Mouse (Mus musculus) cerebellum, adult 2 months (tissue): Measurements from ENCODE around the gene Usp22. TPM values are rescaled to one million over a fixed set of nuclear protein-coding genes. Genes with fewer than 3 reads are reported as not detected.
A peak's percentile ranks its signal among the peaks of the same experiment; 100 is the strongest.

Experiments
- DNase-seq, 2 experiments: peaks; one replicate each; pipeline ENCODE4 v3.0.0; 2021
- H3K27ac ChIP-seq: fragments of 200-500 bp; 2 replicates; pipeline ENCODE4 v1.5.1; 2012; ENCODE audit warnings: low read length, control low read depth, inconsistent platforms; ENCODE audit not compliant: insufficient read depth
- H3K27me3 ChIP-seq: fragments of 200-500 bp; 2 replicates; pipeline ENCODE4 v1.6.1; 2012; ENCODE audit warnings: inconsistent platforms, mild to moderate bottlenecking, low read length, moderate library complexity; ENCODE audit not compliant: control insufficient read depth, insufficient read depth
- H3K4me1 ChIP-seq: fragments of 200-500 bp; 2 replicates; pipeline ENCODE4 v1.6.1; 2011; ENCODE audit warnings: low read length; ENCODE audit not compliant: control insufficient read depth, insufficient read depth
- H3K4me3 ChIP-seq: fragments of 200-500 bp; replicated peaks from 2 replicates; pipeline ENCODE3; 2011; ENCODE audit warnings: mild to moderate bottlenecking, low read depth, low read length, control low read depth; ENCODE audit not compliant: insufficient read depth
- CTCF ChIP-seq: fragments of 200-500 bp; IDR thresholded peaks from 2 replicates; pipeline ENCODE4 v1.5.1; 2011; ENCODE audit warnings: low read depth, mild to moderate bottlenecking, control low read depth, low read length, moderate library complexity, borderline replicate concordance; ENCODE audit not compliant: insufficient read depth
- POLR2A ChIP-seq: fragments of 200-500 bp; IDR thresholded peaks from 2 replicates; pipeline ENCODE4 v1.6.1; 2011; ENCODE audit warnings: low read length, control low read depth, borderline replicate concordance; ENCODE audit not compliant: insufficient read depth
- WGBS: fragments of 180-500 bp; shearing (Covaris S2); methylation state at CpG from one replicate; pipeline ENCODE4 v1.1.7; 2018; 5-methylcytosine and 5-hydroxymethylcytosine counted together
- polyA plus RNA-seq: library from polyadenylated mRNA; depleted of rRNA; stranded (reverse); fragments of >200 nt; gene quantifications from 2 replicates; pipeline ENCODE4 v1.2.3, GENCODE M21; 2012

Usp22 gene
- polyA plus RNA-seq, 1 experiment: 142 TPM

DNA sequence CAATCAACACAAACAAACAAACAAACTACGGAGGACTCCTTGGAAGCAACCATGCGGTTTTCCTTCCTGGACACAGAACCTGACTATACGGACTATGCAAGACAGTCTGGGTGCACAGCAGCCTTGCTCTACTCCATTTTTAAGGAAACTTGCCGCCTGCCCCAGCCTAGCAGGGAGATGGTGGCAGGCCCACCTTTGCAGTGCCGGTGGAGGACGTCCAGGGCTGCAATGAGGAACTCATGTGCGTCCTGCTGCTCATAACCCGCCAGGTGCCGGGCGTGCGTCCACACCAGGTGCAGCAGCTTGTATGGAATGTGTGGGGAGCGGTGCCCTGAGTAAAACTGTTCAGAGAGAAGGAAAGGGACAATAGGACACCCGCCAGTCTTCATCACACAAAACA, 13.7 kb downstream of the Usp22 start:
- WGBS: 69% methylated on average over 13 of the region's 13 CpGs
- no peak overlapping the region for H3K4me3 ChIP-seq
- TF ChIP-seq CTCF (no peak), POLR2A (no peak)
- H3K4me1 ChIP-seq: peaks cover 31% of the 10 kb centered on the region
- no peak for DNase-seq
- no peaks in the 10 kb centered on the region for H3K27me3 ChIP-seq
- H3K27ac ChIP-seq: no peak overlapping the region

DNA sequence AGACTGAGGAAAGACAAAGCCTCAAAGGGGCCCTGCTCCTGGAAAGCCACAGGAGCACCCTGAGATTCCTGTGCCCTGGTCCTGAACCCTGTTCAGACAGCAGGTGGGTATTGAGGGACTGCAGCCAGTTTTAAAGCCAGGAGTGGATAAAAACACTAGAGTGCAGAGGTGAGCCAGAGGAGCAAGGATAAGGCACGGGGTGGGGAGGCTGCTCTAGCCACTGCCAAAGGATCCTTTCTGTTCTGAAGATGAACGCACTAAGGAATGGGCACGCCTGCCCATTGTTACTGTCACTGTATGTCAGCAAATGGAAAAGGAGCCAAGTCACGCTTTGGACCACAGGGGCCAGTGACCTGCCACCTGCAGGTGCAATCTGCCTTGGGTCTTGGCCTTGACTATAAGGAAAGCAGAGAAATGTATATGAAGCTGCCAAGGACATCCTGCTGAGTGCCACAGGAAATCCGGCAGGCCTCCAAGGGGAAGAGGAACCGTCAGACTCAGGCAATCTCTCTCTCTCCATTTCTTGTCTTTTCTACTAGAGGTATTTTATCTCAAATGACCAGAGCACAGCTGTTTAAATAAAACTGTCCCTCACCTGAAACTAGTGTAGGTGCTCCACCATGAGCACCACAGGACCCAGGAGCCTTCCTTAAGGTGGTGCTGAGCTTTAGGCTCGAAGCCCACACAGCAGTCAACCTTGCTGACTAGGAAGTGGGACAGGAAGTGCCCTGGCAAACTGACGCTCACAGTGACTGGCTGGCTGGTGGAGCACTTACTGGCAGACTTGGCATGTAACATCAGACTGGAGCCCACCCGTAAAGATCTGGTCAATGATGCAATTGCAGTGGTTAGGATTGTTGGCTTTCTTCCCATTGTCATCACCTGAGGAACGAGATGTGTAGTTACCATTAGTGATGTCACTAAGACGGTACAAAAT, 14.8 kb downstream of the Usp22 start:
- TF ChIP-seq CTCF: no peak
- no peak for TF ChIP-seq POLR2A
- WGBS: 5% methylated on average over 11 of the region's 11 CpGs
- H3K4me1 ChIP-seq: peaks cover 31% of the 10 kb centered on the region
- H3K27ac ChIP-seq: peak overlapping the region; percentile 32
- H3K4me3 ChIP-seq: no peak overlapping the region
- no peaks in the 10 kb centered on the region for H3K27me3 ChIP-seq
- DNase-seq: peak; percentile 80 to 92

DNA sequence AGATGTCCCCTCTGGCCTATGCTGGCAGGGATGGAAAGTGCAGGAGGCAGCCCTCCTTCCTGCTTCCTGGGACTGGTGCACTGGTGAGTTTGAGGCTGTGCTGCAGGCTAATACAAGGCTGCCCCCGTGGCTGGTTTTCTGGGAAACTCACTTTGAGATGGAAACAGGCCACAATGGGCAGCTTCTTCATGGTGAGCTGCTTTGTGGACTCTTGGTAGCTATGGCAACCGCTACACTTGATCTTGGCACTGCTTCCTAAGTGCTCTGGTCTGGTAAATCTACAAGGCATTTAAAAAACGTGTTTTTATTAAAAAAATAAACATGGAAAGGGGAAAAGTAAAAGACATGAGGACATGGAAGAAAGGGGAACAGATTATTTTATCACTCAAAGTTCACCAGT, 16.7 kb downstream of the Usp22 start:
- DNase-seq: no peak
- WGBS: 29% methylated on average over 3 of the region's 3 CpGs
- Histone ChIP-seq H3K27me3 (no peaks in the 10 kb centered on the region), H3K4me1 (peaks cover 31% of the 10 kb centered on the region), H3K4me3 (no peak overlapping the region), H3K27ac (no peak overlapping the region)
- TF ChIP-seq POLR2A (no peak), CTCF (no peak)

DNA sequence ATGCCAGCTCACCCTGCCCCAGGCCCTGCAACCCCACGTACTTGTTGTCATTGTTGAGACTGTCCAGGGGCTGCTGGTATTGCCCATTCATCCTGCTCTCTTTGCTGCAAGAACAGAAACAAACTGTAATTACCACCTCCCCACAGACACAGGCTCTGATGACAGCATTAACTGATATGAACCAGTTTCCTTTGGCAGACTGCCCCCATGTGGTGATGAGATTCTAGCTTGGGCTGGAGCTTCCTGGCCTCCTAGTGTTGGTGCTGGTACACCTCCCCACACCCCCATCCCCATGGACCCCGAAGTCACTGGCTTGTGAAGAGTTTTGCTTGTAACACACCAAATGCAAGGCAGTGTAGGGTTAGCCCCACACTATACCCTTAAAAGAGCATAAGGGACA, 19.1 kb downstream of the Usp22 start:
- TF ChIP-seq CTCF (peak; percentile 32; the same call in 1 of the 2 replicates), POLR2A (no peak)
- 57% methylated on average over 2 of the region's 2 CpGs for WGBS

GRCm38 (mm10) chr11:61150233-61151001, 24.4 kb downstream of the Usp22 start:
- 58% methylated on average over 6 of the region's 6 CpGs for WGBS
- DNase-seq: no peak
- Histone ChIP-seq H3K27me3 (no peaks in the 10 kb centered on the region), H3K4me3 (no peak overlapping the region), H3K27ac (no peak overlapping the region), H3K4me1 (peaks cover 3% of the 10 kb centered on the region; the same call in 1 of the 2 replicates)
- TF ChIP-seq CTCF (no peak), POLR2A (no peak)

More for the DNA sequence above, 19.1 kb downstream of the Usp22 start:
- peak in 1 of 2 experiments; percentile 49 for DNase-seq
- Histone ChIP-seq H3K27me3 (no peaks in the 10 kb centered on the region), H3K4me3 (no peak overlapping the region), H3K4me1 (peaks cover 25% of the 10 kb centered on the region), H3K27ac (no peak overlapping the region)

- H3K4me1 ChIP-seq: 0 out of 2 replicates have a peak, but pooled peaks cover 3% of the 10 kb centered on the region
- WGBS: 3% methylated on average over 32 of the region's 32 CpGs
- H3K27ac ChIP-seq: no peak overlapping the region
- H3K4me3 ChIP-seq: peak overlapping the region; percentile 47
- no peaks in the 10 kb centered on the region for H3K27me3 ChIP-seq
- peak; percentile 65 to 71 for DNase-seq
- no peak for TF ChIP-seq POLR2A
- TF ChIP-seq CTCF: peak; percentile 18; the same call in 1 of the 2 replicates
Measured at GRCm38 (mm10) chr11:61147300-61147683, 27.6 kb downstream of the Usp22 start.

DNA sequence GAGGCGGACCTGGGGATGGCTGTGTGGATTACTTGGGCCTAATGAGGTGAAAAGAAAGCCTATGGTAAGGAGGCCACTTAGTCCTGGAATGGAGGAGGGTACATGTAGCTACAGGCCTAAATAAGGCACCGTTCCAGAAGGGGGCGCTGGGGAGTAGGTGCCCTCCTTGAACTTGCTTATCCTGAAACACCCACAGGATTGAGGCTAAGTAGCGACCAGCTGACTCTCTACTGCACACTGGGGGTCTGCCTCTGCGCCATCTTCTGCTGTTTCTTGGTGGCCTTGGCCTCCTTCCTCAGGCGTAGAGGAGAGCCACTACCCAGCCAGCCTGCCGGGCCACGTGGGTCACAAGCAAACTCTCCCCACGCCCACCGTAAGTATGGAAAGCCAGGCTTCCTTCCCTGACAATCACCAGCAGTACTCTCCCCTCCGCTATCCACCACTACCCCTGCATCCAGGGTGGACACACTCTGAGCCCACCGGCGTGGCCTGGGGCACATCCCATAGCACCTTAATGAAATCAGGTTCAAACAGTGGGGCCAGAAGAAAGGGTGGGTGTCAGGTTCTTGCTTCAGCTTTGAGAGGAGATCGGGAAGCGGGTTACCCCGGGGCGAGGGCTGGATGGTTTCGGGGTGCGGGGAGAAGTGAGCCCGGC, 28.1 kb downstream of the Usp22 start:
- Histone ChIP-seq H3K27me3 (no peaks in the 10 kb centered on the region), H3K27ac (no peak overlapping the region), H3K4me1 (0 out of 2 replicates have a peak, but pooled peaks cover 3% of the 10 kb centered on the region), H3K4me3 (peak overlapping the region; percentile 47)
- WGBS: 25% methylated on average over 20 of the region's 20 CpGs
- DNase-seq: peak in 1 of 2 experiments; percentile 48
- TF ChIP-seq POLR2A: no peak
- peak; percentile 49; the same call in 1 of the 2 replicates for TF ChIP-seq CTCF
